Mouse (Mus musculus): ENCODE data around the gene Pde4dip.

DNA sequence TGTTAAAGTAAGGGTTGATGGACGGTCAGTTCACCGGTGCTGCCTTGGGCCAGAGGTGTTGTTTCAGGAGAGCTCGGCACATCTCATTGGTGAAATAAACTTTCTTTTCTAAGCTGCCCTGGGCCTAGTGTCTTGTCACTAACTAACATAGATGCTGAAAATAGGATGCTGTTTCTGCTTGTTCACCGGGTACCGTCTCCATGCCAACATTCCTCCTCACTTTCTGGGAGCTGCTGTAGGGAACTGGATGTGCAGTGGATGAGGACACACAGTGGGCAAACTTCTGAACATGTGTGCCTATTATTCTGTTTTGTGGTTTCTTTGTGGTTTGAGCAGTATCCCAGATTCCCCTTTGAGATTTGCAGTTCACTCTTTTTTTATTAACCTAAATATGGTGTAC is 6.9 kb downstream of the Pde4dip start:
- TF ChIP-seq CTCF (IDR thresholded peaks at IDR 0.05; ENCODE audit: insufficient read depth, low read depth, low read length), result no peak
- no peak for TF ChIP-seq POLR2A (IDR thresholded peaks at IDR 0.05; ENCODE audit: insufficient read depth, low read depth, low read length)

All from olfactory bulb, adult 2 months (tissue).